Mouse (Mus musculus) B cell, adult 2 months (primary cell): ENCODE data around the gene Nlrp2.

ENCODE experiments used
- DNase-seq, 2 experiments: peaks; one replicate each; pipeline ENCODE4 v3.0.0; 2022

Gene Nlrp2

DNA sequence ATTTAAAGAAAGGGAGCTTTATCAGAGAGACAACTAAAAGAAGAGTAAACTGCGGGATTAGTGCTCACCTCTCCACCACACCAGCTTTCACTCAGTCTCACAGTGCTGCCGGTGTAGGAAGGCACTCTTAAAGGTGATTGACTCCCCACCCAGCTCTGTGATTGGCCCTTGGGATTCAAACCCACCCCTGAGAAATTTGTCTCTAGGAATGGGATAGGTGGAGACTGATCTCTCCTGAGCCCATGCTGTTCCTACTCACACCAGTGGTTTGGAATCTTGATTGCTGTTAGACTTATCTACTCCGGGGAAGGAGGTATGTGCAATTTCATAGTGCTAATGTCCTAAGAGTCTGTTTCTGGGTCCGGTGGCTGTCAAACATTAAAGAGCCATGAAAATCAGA, at the start of gene Nlrp2:
Gene Nlrp2 (minus strand): TSS at position 101 of the 400 bp plus-strand sequence.
- no peak for DNase-seq

GRCm38 (mm10) chr7:5366724-5367123, 15.9 kb upstream of the Nlrp2 start:
- no peak for DNase-seq

DNA sequence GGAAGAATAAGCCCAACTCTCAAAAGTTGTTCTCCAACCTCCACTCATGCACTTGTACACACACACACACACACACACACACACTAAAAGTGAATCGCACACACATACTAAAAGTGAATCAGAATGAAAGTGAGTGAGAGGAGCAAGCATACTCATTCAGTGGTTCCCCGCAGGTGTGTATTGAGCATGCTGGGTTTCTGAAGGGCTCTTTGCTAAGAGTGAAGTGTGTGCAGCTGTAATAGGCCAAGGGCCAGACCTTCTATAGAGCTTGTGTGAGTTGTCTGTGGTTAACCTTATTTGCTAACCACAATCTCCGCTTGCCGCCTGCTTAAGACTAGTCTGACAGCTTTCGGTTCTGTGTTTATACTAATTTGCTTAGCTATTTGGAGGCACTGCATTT, 12.8 kb upstream of the Nlrp2 start:
- no peak for DNase-seq

DNA sequence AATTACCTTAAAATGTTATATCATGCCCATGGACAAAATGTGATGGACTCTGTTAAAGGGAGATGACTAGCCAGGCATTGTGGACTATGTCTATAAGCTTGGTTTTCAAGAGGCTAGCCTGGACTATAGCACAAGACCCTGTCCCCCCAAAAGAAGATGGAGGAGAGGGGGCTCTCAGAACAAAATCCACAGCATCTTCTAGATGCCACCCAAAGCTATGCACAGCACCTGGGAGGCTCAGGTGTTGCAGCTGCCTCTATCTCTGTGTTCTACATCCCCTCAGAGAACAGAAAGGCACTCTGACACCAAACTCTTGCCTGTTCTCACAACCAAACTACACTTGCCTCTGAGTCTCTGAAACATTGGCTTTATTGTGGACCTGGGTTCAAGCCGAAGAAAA, 598 bp downstream of the Nlrp2 start, which contains the start of gene Gm5065:
Gene Gm5065 (plus strand): TSS at position 301 of the 400 bp plus-strand sequence.
- no peak for DNase-seq

- DNase-seq: no peak
These were observed 23.3 kb downstream of the Nlrp2 start for GRCm38 (mm10) chr7:5327511-5327910.

DNA sequence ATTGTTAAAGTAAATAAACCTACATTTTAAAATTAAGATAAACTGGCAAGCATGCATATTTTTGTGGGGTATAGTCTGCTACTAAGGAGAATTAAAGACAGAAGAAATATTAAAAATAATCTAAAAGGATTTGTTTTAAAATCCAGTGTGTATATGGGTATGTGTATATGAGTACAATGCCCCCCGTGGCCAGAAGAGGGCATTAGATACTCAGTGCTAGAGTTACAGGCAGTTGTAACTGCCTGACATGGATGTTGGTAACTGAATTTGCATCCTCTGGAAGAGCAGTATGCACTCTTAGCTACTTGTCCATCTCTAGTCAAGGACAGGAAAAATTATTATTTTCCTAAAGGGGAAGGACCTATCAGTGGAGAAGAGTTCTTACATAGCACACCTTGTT, 62.6 kb downstream of the Nlrp2 start:
- no peak for DNase-seq

DNA sequence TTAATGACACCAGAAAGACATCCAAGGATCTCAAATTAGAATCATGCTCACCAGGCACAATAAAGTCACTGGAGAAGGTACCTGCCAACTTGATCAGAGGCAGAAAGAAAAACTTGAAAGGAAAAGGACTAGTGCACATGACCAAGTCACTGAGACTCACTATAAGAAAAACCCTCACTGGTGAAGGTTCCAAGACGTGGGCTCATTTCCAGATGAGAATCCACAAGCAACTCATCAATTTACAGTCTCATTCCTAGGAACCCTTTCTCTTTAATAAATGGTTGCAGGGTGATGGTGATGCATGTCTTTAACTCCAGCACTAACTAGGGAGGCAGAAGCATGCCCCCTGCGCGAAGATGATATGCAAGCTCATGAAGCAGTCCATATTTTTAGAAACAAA, 87.8 kb downstream of the Nlrp2 start:
- DNase-seq: no peak
